Mouse (Mus musculus) thymus, postnatal 25 days (tissue): ENCODE data around the gene Neurl2.

ENCODE experiments used
- DNase-seq: peaks from one replicate; pipeline ENCODE4 v3.0.0; 2022

Gene Neurl2

DNA sequence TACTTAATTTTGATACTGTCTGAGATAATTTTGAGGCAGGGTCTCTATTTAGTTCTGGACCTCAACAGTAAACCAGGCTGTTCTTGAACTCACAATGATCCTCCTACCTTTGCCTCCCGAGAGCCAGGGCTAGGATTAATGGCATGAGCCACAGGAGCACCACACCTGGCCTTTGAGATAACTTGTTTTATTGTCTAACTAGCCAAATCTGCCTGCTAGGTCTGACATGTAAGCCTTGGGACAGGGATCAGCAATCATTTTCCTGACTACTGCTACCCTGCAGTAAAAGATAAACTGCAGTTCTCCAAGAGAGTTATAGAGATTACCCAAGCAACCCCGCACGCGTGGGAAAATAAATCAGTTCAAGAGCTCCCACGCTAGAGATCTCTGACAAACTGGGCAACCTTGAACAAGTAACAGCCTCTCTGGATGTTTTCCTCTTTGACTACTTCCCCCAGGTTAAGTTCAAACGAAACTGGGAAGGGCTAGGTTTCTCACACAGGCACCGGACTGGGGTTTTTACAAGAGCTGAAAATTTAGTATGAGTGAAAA, 48.3 kb downstream of the Neurl2 start:
- DNase-seq: no peak

DNA sequence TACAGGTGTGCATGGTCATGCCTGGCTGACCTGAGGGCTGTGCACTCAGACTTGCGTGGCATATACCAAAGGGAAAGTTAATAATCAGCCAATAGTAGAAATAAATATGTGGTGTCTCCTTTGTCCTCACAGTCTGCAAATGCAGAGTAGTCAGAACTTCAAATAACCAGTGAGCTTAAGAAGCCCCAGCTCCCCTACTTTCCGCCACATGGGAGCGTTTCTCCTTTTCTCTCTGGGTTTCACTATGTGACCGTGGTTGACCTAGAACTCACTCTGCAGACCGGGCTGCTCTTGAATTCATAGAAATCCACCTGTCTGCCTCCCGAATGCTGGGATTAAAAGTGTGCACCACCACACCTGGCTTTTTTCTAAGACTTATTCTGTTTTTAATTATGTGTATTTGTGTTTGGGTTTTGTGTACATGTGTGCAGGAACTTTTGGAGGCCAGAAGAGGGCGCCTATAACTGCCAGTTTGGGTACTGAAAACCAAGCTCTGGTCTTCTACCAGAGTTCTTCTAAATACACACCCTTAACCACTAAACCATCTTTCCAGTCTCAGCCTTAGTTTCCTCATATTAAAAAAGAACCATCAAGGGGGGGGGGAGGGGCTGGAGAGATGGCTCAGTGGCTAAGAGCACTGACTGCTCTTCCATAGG, 49.2 kb downstream of the Neurl2 start:
- no peak for DNase-seq

DNA sequence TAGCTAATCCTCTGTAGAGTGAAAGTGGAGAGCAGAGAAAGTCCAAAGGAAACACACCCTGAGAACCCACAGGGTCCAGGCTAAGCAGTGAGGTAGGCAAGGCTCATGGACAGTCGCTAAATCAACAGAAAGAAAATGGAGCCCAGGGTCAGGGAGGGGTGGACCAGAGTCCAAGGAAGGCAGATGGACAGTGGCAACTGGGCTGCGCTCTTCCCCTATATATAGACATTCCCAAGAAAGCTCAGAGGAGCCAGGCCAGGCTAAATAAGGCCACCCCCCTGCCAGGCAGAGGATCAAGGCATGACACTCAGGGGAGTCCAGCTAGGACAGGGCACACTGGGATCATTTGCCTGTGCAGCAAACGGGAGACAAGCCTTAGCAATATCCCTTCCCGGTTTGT, 51.4 kb downstream of the Neurl2 start:
- no peak for DNase-seq
